Mouse (Mus musculus): ENCODE data around the gene Lamb3.

- no peak for TF ChIP-seq CTCF (IDR thresholded peaks at IDR 0.05; ENCODE audit: low read depth)
- no peak for TF ChIP-seq EP300 (IDR thresholded peaks at IDR 0.05; ENCODE audit: low read depth)
Observed at GRCm38 (mm10) chr1:193342198-193342946, 134.9 kb downstream of the Lamb3 start.

Measured in liver, postnatal 0 days (tissue).